Mouse (Mus musculus) left cerebral cortex, adult 11 months (tissue): ENCODE data around the gene Gltp.

ENCODE experiments used
- DNase-seq: peaks from one replicate; pipeline ENCODE4 v3.0.0; 2022; ENCODE audit warnings: low spot score

Gltp gene

GRCm38 (mm10) chr5:114658255-114658654 lies 32.5 kb downstream of the Gltp start, which contains the start of gene Trpv4:
TSS of gene Trpv4 (minus strand) at chr5:114658421.
- no peak for DNase-seq

DNA sequence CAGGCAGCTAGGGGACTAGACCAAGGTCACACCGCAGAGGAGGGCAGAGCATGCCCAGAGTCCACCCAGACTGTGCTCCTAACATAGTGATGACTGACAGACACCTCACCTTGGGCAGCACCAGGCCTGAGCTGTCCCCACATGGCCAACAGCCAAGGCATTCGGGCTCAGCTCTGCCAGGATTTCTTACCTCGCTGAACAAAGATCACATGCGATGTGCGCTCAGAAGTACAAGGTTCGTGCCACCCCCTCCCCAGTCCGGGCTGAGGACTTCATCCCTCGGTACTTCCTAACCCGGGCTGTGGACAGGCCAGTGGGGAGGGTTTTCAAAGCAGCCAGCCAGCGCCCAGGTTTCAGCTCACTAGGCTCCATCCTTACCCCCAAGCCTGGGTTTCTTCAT lies 33.4 kb downstream of the Gltp start:
- DNase-seq, result no peak

DNA sequence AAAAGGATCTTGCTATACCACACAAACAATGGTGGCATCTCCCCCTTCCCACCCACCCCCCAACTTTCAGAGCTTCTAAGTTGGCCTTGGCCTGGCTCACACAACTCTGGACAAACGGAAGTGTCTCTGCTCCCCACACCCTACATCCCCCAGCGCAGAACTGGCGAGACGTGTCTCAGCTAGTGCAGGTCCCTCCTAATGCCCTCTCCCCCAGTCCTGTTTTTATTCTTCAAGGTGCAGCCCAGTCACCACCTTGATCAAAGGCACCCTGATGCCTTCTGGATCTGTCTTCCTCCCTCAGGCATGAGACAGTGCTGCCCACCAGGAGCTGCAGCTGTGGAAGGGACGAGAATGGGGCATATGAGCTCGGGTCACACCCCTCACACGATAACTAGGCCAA lies 34.5 kb downstream of the Gltp start:
- no peak for DNase-seq

GRCm38 (mm10) chr5:114655721-114656120 lies 35.1 kb downstream of the Gltp start:
- DNase-seq, result no peak

DNA sequence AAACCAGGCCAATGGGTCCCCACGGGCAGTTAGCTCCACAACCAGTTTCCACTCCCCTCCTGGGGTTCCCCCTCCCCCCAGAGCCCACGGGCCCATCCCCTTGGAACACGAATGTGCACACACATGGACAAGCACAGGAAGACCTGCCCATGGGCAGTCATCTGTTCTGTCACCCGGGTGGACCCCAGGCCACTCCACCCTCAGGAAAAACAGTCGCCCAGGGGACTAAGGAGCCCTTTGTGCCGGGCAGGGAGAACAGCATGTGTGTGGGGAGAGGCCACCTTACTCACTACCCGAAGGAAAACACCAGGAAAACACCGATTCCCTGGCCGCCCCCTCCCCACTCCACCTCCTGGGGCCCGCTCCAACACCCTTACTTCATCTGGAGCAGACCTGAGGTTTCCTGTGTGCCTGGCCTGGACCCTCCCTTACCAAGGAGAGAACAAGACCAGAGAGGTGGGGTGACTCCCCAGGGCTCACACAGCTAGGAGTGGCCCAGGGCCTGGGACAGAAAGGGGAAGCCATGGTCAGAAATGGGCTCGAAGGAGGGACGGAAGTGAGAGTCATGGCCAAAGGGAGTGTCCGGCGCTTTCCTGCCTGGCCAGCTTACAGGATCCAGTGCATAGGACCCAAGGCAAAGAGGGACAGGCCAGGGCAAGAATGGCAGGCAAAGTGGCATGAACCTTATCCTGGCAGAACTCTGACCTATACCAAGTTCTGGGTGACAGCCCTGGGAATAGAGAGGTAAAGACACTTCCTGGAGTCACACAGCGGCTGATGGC lies 36.9 kb downstream of the Gltp start:
- DNase-seq, result no peak

- DNase-seq, result no peak
These were observed 39.3 kb downstream of the Gltp start for GRCm38 (mm10) chr5:114651449-114651848.

DNA sequence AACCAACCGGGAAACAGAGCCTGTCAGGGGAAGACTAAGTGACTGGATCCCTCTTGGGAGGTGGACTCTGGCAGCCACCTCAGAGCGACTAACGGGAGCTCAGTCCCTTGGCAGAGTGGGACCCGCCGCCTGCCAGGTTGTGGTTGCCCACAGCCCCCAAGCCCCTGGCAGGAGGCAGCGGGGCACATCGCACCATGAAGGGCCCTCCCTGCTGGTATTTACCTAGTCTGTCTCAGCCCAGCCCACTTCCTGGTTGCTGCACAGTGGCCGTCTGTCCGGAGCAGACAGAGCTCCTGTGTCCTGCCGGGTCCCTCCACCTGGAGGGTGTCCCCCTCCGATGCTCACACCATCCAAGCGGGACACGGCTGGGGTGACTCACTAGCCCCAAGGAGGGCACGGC lies 39.8 kb downstream of the Gltp start:
- DNase-seq, result no peak

- DNase-seq, result no peak
These were observed 42.0 kb downstream of the Gltp start for GRCm38 (mm10) chr5:114648728-114649311.

- DNase-seq, result no peak
These were observed 43.4 kb downstream of the Gltp start for GRCm38 (mm10) chr5:114647211-114647974.

DNA sequence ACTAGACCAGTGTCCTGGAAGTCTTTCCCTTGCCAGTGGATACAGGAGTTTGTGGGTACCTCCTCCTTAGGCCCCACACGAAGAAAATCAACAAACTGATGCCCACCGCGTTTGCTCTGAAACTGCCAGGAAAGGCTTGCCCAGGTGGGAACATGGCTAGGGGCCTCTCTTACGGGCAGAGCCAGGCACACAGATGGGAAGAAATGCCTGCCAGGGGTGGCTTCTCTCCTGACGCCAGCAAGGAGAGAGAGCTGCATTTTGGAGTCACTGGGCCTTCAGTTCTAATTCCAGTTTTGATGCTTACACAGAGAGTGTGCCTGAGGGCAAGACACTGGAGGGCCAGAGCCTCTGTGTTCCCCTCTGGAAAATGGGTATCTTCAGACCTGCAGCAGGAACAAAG lies 44.9 kb downstream of the Gltp start:
- DNase-seq, result no peak

GRCm38 (mm10) chr5:114644918-114645317 lies 45.9 kb downstream of the Gltp start:
- DNase-seq, result no peak

DNA sequence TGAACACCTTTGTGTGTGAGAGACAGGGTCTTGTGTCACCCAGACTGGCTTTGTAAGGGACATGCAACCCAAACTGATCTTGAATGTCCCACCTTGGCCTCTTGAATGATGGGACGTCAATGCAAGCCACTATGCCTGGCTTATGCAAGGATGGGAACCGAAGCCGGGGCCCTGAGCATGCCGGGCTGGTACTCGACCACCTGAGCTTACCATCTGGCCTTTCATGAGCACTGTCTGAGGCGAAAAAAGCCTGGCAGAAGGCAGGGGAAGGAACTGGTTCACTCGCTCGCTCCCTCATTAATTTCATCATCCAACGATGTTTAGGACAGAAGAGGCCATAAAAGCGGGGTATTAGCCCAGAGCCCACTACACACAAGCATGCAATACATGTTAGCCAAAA lies 50.0 kb downstream of the Gltp start:
- no peak for DNase-seq

DNA sequence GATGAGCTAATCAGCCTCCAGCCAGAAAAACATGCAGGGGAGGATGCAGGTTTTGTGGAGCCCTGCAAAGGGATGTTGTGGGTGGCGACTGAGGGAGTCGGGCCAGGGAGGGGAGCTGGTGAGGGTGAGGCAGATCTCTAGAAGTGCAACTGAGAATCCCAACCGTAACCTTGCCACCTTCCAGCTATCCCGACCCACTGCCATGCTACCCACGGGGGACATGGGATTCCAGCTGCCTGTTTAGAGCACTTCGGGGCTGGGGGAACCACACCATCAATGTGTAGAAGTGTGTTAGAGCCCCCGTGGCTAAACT lies 51.2 kb downstream of the Gltp start:
- no peak for DNase-seq

GRCm38 (mm10) chr5:114638769-114639644 lies 51.8 kb downstream of the Gltp start:
- peak; percentile 74 for DNase-seq

DNA sequence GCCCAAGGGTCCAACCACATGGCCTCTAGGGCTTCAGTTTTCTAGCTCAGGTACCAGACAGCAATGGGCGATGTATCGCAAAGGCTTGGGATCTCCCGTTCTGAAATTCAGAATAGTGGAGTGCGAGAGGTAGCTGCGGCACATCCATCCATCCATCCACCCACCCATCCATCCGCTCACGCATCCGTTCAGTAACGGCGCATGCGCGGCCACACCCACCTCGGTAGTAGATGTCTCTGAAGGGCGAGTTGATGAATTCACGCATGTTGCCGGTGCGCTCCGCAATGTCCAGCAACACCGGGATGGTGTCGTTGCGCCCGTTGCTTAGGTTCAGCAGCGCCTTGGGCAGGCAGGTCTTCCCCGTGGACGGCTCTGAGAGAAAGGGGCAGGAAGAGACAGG lies 54.7 kb downstream of the Gltp start:
- DNase-seq, result no peak

DNA sequence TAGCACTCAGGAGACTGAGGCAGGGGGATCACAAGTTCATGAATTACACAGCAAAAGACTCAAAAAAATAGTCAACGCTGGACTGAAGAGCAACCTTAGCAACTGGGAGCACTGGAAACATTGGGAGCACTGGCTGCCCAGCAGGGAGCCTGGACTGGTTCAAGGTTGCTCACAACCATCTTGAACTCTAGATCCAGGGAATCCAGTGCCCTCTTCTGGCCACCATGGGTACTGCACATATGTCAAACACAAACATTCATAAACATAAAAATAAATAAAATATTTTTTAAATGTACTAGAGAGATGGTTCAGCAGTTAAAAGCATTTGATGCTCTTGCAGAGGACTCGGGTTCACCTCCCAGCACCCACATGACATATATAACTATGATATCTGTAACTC lies 59.4 kb downstream of the Gltp start:
- DNase-seq, result no peak

DNA sequence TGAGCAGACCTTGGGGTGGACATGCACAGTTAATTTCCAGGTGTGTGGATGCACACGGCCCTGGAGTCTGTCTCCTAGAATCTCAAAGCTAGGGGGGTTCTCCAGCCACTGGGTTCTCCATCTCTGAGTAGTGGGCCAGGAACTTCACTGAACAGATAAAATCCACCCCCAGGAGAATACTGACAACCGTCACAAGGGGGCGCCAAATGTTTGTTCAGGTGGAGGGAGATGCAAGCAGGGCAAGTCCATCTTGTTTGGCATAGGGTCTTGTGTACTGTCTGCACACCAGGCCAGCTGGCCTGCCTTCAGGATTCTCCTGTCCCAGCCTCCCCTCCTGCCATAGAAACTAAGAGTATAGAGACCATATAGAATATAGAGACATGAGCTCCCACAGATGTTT lies 65.2 kb downstream of the Gltp start:
- no peak for DNase-seq

- DNase-seq, result no peak
These were observed 70.5 kb downstream of the Gltp start for GRCm38 (mm10) chr5:114620305-114620704.
